Mouse (Mus musculus): ENCODE measurements around the gene Zcchc17. TPM values are rescaled to one million over a fixed set of nuclear protein-coding genes. Genes with fewer than 3 reads are reported as not detected.

Zcchc17 gene
- polyA plus RNA-seq, 1 experiment from 2014 or later: 50.2 TPM

DNA sequence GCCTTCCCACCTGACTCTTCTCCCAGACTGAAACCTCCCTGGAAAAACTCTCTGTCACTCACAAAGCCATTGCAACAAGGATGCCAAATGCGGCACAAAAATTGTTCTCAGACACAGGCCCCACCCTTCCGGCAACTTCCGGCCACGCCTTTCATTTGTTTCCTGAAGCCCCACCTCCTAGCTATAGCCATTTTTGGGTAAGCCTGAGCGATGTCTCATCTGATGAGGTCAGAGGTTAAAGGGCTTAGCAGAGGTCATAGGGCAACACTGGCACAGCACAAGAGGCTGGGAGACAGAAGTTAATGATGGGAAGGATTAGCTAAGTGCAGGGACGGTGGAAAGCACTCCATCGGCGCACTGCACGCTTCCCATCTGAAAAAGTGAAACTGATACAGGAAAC is 93.1 kb downstream of the Zcchc17 start:
- Histone ChIP-seq H3K4me1 (replicated peaks) (peaks cover 30% of the 10 kb centered on the region), H3K9me3 (replicated peaks) (no peaks in the 10 kb centered on the region), H3K36me3 (no peaks in the 10 kb centered on the region), H3K4me2 (peak overlapping the region; percentile 21; the same call in 1 of the 2 replicates), H3K4me3 (replicated peaks) (no peak overlapping the region), H3K9ac (no peak overlapping the region), H3K27ac (no peak overlapping the region), H3K27me3 (peaks cover 48% of the 10 kb centered on the region)
- ATAC-seq (ENCODE audit: low read depth) (no peak), DNase-seq (no peak)
- 65% methylated on average over 9 of the region's 9 CpGs for WGBS (ENCODE audit: insufficient replicate concordance)

Other genes with a start within 250 kb of the Zcchc17 start
- gene Hcrtr1, start 220.6 kb downstream of the Zcchc17 start, polyA plus RNA-seq (2015; fragmentation: Nextera tagmentation; extraction: Ambion mirVana): 0.05 TPM in 1 of 2 replicates, not detected in the other
- 32.9 and 34.6 TPM in 2 replicates for gene Tinagl1, start 184.8 kb downstream of the Zcchc17 start, polyA plus RNA-seq (2015; fragmentation: Nextera tagmentation; extraction: Ambion mirVana)
- gene Gm853, start 137.5 kb downstream of the Zcchc17 start, polyA plus RNA-seq (2015; fragmentation: Nextera tagmentation; extraction: Ambion mirVana): not detected in 2 replicates
- 0.99 and 1.6 TPM in 2 replicates for gene Serinc2, start 80.7 kb downstream of the Zcchc17 start, polyA plus RNA-seq (2015; fragmentation: Nextera tagmentation; extraction: Ambion mirVana)
- gene Fabp3, start 51.3 kb downstream of the Zcchc17 start, polyA plus RNA-seq (2015; fragmentation: Nextera tagmentation; extraction: Ambion mirVana): 1.5 and 2.8 TPM in 2 replicates
- gene Gm10570, start 51.3 kb downstream of the Zcchc17 start, polyA plus RNA-seq (2015; fragmentation: Nextera tagmentation; extraction: Ambion mirVana): not detected in 2 replicates
- gene Snrnp40, start 189 bp upstream of the Zcchc17 start, polyA plus RNA-seq (2015; fragmentation: Nextera tagmentation; extraction: Ambion mirVana): 94.0 and 96.3 TPM in 2 replicates
- not detected in 2 replicates for gene Nkain1, start 214.2 kb upstream of the Zcchc17 start, polyA plus RNA-seq (2015; fragmentation: Nextera tagmentation; extraction: Ambion mirVana)

Measured in liver, embryonic 13.5 days (tissue).